Mouse (Mus musculus) stomach, adult 2 months (tissue): Measurements from ENCODE around the gene Gdpgp1. TPM values are rescaled to one million over a fixed set of nuclear protein-coding genes. Genes with fewer than 3 reads are reported as not detected.

Source experiments
- polyA plus RNA-seq: library from polyadenylated mRNA; depleted of rRNA; stranded (reverse); fragments of >200 nt; gene quantifications from 2 replicates; pipeline ENCODE4 v1.2.3, GENCODE M21; 2012; rRNA removed

Gdpgp1 gene
- polyA plus RNA-seq = 1.6 and 2.6 TPM in 2 replicates

DNA sequence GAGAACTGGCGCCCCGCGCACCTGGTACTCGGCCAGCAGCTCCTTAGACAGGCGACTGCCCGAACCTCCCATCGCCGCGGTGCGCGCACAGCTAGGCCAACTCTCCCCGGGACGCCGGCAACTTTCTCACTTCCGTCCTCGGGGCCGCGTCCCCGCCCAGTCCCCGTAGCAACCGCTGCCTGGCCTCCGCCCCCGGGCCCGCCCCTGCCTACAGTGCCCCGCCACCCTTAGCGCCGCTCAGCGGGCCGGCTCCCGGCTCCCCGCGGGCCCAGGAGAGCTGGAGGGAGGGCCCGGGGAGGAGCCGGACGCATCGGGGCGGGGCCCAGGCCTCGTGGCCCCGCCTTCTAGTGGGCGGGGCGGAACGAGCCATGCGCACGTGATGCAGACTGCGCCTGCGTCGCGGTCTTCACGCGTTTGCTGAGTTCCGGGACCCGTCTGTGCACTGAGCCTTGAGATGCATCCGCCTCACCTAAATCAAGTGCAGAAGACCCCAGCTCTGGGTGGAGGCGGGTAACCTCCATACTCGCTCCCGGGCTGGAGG lies at the start of gene Gdpgp1, which contains the start of gene Cib1:
Gene Gdpgp1 (plus strand): TSS at position 377 of the 541 bp plus-strand sequence.
Gene Cib1 (minus strand): TSS at position 325 of the 541 bp plus-strand sequence.

DNA sequence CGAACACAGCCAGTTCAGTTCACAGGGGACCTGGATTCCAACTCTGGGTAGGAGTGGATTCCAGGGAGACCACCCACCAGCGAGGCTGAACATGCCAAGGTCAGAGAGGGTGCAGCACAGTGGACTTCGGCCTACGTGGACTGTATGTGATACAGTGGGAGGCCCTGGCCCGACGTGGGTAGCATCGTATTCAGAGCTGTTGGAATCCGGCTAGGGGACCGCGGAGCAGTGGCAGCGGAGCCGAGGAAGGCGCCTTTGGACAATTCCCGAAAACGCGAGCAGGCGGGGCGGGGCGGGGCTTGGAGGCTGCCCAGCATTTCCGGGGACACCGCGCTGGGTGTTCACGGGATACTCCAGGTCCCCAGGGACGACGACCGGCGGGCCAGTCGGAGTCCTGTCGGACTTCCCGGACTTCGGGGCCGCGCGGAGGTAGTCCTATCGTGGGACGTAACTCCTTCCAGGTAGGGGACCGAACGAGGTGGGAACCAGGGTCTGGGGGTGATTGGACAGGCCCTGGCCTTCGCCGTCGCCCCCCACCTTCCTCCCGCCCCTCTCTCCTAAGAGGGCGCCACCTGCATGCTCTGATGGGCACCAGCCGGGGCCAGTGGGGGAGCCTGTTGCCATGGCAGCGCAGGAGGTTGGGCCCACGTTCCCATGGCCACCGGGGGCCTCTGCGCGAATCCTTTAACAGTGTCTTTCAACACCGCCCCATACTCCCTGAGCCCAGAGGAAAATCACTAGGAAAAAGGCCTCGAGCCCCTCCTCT lies 46.0 kb upstream of the Gdpgp1 start, which contains the start of gene Sema4b:
Gene Sema4b (plus strand): TSS at position 311 of the 766 bp plus-strand sequence.

DNA sequence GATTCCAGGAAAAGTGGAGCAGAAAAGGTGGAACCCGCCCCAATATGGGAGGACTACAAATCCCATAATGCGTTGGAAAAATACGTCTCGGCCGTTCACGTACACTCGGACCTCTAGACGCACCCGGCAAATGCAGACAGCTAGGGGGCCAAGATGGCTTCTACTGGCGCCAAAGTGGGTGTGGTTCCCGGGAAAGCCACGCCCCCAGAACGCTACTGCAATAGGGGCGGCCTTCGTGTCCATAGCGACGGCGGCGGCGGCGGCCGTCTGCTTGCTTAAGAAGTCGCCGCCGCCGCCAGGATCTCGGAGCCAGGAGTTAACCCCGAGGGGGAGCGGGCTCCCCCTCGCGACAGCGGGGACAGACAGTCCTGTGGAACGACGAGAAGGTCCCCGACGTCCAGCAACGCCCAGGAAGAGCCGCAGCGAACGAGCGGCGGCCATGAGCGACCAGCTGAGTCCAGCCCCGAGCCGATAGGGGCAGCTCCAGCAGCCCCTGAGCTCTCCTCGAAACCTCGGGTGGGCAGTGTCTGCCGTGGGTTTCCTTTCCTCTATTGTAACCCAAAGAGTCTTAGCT lies 13.6 kb downstream of the Gdpgp1 start, which contains the start of gene Ttll13:
Gene Ttll13 (plus strand): TSS at position 229 of the 574 bp plus-strand sequence.

DNA sequence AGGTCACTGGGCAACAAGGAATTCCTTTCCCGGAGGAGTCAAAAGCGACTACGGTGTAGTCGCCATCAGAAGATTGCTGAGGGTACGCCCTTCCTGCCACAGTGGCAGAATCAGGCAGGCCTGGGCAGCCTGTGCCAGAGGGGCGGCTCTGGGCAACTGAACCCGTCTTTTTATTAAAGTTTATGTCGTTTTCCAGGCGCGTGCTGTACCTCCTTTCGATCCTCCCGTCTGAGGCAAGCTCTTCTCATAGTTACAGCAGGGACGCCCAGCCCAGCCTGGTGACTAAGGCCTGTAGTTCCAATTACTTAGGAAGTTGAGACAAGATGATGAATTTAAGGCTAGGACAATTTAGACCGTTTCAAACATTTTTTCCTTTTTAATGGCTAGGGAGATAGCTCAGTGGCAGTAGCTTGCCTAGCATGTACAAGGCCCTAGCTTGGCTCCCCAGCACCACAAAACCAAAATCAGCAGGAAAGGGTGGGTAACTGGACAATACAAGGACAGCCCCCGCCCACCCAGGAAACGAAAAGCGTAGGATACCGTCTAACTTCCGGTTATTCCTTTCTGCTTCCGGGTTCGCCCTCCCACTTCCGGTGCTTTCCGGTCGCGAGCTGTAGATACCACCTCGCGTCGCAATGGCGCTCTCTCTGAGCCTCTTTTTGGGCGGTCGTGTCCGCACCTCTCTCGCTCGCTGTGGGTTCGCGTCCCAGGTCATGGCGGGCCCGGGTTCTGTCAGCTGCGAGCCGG lies 28.1 kb downstream of the Gdpgp1 start, which contains the start of gene Ngrn:
Gene Ngrn (plus strand): TSS at position 591 of the 747 bp plus-strand sequence.

DNA sequence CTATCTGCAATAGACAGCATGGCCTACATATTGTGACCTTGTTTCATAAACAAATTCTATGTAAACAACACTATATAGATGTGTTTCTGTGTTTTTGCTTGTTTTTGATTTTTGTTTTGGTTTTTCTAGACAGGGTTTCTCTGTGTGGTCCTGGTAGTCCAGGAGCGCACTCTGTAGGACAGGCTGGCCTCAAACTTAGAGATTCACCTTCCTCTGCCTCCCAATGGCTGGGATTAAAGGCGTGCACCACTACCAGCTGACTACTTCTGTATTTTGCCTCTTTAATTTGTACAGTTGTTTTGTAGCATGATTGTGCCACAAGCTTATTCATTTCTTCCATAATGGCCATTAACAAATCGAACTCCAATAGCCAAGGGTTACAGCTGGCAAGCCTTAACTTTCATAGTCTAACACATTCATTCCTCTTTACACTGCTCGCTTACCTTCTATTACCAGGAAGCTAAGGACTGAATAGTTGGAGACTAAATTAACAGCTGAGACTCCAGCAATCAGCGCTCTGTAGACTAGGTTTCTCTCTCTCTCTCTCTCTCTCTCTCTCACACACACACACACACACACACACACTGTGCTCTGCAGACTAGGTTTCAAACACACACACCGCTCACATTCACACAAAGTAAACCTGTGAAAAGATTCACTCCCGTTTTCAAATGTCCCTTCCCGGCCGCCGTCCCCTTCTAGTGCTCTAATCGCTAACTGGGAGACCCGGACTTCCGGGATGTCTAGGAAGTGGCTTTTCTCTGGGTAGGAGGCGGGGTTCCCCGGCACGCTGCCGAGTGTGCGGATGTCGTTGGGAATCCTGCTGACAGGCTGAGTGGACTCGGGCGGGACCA lies 36.5 kb downstream of the Gdpgp1 start, which contains the start of gene Vps33b:
Gene Vps33b (plus strand): TSS at position 753 of the 854 bp plus-strand sequence.

Other genes starting within 250 kb of the Gdpgp1 start
- gene Zfp710, start 208.1 kb upstream of the Gdpgp1 start, polyA plus RNA-seq = 18.7 and 26.2 TPM in 2 replicates
- 80.6 and 95.4 TPM in 2 replicates for gene Idh2, start 117.5 kb upstream of the Gdpgp1 start, polyA plus RNA-seq
- 28.8 and 30.4 TPM in 2 replicates for gene Sema4b, start 46.0 kb upstream of the Gdpgp1 start, polyA plus RNA-seq
- 213 and 281 TPM in 2 replicates for gene Cib1, start 52 bp upstream of the Gdpgp1 start, polyA plus RNA-seq
- gene Ttll13, start 13.5 kb downstream of the Gdpgp1 start, polyA plus RNA-seq = 0.06 and 0.09 TPM in 2 replicates
- gene Ngrn, start 28.4 kb downstream of the Gdpgp1 start, polyA plus RNA-seq = 6.5 and 9.0 TPM in 2 replicates
- 2.2 and 5.1 TPM in 2 replicates for gene Vps33b, start 36.8 kb downstream of the Gdpgp1 start, polyA plus RNA-seq
- gene Prc1, start 61.6 kb downstream of the Gdpgp1 start, polyA plus RNA-seq = 3.4 and 4.5 TPM in 2 replicates
- 3.5 and 3.6 TPM in 2 replicates for gene Rccd1, start 91.6 kb downstream of the Gdpgp1 start, polyA plus RNA-seq
- gene Unc45a, start 108.1 kb downstream of the Gdpgp1 start, polyA plus RNA-seq = 41.4 and 45.6 TPM in 2 replicates
- gene Hddc3, start 110.2 kb downstream of the Gdpgp1 start, polyA plus RNA-seq = 7.8 and 8.3 TPM in 2 replicates
- gene Man2a2, start 138.5 kb downstream of the Gdpgp1 start, polyA plus RNA-seq = 23.3 and 27.7 TPM in 2 replicates
- 27.2 and 33.1 TPM in 2 replicates for gene Fes, start 155.1 kb downstream of the Gdpgp1 start, polyA plus RNA-seq
- 497 and 619 TPM in 2 replicates for gene Furin, start 172.6 kb downstream of the Gdpgp1 start, polyA plus RNA-seq